Mouse (Mus musculus): ENCODE data around the gene Myo7a.

DNA sequence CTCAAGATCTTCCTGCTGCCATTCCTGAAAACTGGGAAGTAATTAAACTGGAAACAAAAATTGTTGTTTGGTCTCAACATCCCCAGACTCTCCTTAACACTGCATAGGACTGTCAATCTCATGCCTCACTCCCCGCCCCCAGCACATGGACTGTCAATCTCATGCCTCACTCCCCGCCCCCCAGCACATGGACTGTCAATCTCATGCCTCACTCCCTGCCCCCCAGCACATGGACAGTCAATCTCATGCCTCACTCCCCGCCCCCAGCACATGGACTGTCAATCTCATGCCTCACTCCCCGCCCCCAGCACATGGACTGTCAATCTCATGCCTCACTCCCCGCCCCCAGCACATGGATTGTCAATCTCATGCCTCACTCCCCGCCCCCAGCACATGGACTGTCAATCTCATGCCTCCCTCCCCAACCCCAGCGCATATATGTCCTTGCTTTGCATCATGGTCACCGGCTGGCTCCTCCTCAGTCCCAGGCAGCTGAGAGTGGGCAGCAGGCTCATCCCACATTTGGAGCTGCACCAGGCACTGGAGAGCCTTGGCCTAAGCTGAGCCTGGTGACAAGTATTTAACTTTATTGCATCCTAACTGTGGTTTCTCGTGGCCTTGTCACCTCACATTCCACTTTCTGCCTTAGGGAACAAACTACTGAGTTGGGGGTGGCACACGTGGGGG lies 29.5 kb upstream of the Myo7a start:
- TF ChIP-seq CTCF (IDR thresholded peaks at IDR 0.05; ENCODE audit: extremely low read depth, insufficient read depth, insufficient read length, insufficient replicate concordance) = no peak
- TF ChIP-seq POLR2A (IDR thresholded peaks at IDR 0.05; ENCODE audit: low read depth, low read length) = no peak

Measured in spleen, adult 2 months (tissue).